Mouse (Mus musculus): ENCODE data around the gene Galnt17. TPM values are rescaled to one million over a fixed set of nuclear protein-coding genes. Genes with fewer than 3 reads are reported as not detected.

Galnt17 gene
- total and polyA plus RNA-seq, 3 experiments = 2.0 to 4.6 (median 3.8) TPM

DNA sequence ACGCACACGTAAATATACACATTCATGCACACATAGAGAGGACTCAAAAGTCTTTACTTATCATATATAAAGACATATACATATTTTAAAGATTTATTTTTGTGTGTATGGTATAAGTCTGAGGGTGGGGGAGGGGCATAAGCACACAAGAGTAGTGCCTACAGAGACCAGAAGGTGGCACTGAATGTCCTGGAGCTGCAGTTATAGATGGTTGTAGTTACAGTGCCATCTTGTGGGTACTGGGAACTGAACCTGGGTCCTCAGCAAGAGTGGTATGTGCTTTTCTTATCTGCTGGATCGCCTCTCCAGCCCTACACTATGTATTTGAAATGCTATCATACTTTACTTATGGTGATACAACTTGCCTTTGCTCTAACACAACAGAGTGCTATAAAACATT lies 68.5 kb downstream of the Galnt17 start:
- intact Hi-C loops (cut with DNase I) = no loop called here
- 89% methylated on average over 3 of the region's 3 CpGs for WGBS
- no peak for DNase-seq

DNA sequence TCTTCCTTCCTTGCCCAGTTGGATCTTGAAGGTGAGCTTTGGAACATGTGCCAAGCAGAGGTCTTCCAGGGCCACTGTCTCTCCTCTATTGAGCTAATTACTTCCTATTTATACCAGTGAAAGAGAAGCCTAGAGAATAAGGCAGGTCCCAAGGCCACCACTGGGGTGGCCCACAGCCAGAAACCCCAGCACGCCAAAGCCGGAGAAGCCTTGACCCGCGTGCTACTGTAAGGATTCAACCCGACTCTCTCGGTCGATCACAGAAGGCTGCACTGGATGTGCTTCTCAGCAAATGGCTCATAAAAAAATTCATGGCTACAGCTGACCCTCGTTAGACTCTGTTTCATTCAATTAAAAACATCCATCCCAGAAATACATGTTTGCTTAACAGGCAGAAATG lies 71.4 kb downstream of the Galnt17 start:
- TF ChIP-seq CTCF (IDR thresholded peaks at IDR 0.05) (no peak), POLR2A (IDR thresholded peaks at IDR 0.05; ENCODE audit: insufficient read depth, low read depth, low read length) (no peak), EP300 (IDR thresholded peaks at IDR 0.05; ENCODE audit: insufficient read depth, low read depth, low read length) (no peak)
- DNase-seq = no peak
- Histone ChIP-seq H3K4me1 (ENCODE audit: control insufficient read depth, insufficient read depth, low read length) (peaks cover 4% of the 10 kb centered on the region), H3K9ac (ENCODE audit: low read depth, low read length) (no peak overlapping the region), H3K27ac (no peak overlapping the region), H3K4me3 (no peak overlapping the region), H3K36me3 (ENCODE audit: control insufficient read depth, insufficient read depth, low read length) (no peaks in the 10 kb centered on the region), H3K79me2 (replicated peaks; ENCODE audit: control insufficient read depth, insufficient read depth, low read length) (no peaks in the 10 kb centered on the region), H3K27me3 (ENCODE audit: control insufficient read depth, insufficient read depth, low read length) (no peaks in the 10 kb centered on the region)
- intact Hi-C loops (cut with DNase I) = no loop called here
- WGBS = 78% methylated on average over 8 of the region's 8 CpGs

More for the DNA sequence above, 68.5 kb downstream of the Galnt17 start:
- no peaks in the 10 kb centered on the region for H3K79me2 ChIP-seq (replicated peaks; ENCODE audit: control insufficient read depth, insufficient read depth, low read length)
- H3K4me3 ChIP-seq = no peak overlapping the region
- H3K27me3 ChIP-seq (ENCODE audit: control insufficient read depth, insufficient read depth, low read length) = no peaks in the 10 kb centered on the region
- no peaks in the 10 kb centered on the region for H3K36me3 ChIP-seq (ENCODE audit: control insufficient read depth, insufficient read depth, low read length)
- no peaks in the 10 kb centered on the region for H3K4me1 ChIP-seq (ENCODE audit: control insufficient read depth, insufficient read depth, low read length)
- no peak overlapping the region for H3K9ac ChIP-seq (ENCODE audit: low read depth, low read length)
- no peak overlapping the region for H3K27ac ChIP-seq
- no peak for TF ChIP-seq POLR2A (IDR thresholded peaks at IDR 0.05; ENCODE audit: insufficient read depth, low read depth, low read length)
- TF ChIP-seq CTCF (IDR thresholded peaks at IDR 0.05) = peak; percentile 25
- TF ChIP-seq EP300 (IDR thresholded peaks at IDR 0.05; ENCODE audit: insufficient read depth, low read depth, low read length) = no peak

DNA sequence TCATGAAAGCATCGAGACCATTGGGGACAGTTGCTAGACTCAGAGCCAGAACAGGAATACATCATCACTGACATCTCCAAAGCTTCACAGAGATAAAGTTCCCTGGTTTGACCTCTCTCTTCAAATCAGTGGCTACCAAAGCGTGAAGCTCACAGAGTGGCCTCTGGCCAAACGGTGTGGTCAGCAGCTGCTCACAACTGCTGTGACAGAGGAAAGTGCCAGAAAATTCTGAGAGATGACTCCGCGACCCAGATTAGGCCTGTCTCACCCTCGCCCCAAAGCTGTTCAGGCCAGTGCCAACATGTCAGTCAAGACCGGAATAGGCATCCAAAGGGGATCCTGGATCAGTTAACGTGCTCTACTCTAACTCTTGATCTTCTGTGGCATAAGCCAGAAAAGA lies 74.5 kb downstream of the Galnt17 start:
- H3K9ac ChIP-seq (ENCODE audit: low read depth, low read length) = no peak overlapping the region
- 52% methylated on average over 8 of the region's 8 CpGs for WGBS
- H3K79me2 ChIP-seq (replicated peaks; ENCODE audit: control insufficient read depth, insufficient read depth, low read length) = no peaks in the 10 kb centered on the region
- TF ChIP-seq CTCF (IDR thresholded peaks at IDR 0.05) = no peak
- no peak for TF ChIP-seq EP300 (IDR thresholded peaks at IDR 0.05; ENCODE audit: insufficient read depth, low read depth, low read length)
- TF ChIP-seq POLR2A (IDR thresholded peaks at IDR 0.05; ENCODE audit: insufficient read depth, low read depth, low read length) = no peak
- intact Hi-C loops (cut with DNase I) = loop anchor here (5.0 kb wide), 1 partner anchor 73 kb away; the partner anchor contains the start of gene Galnt17
- H3K4me1 ChIP-seq (ENCODE audit: control insufficient read depth, insufficient read depth, low read length) = peaks cover 10% of the 10 kb centered on the region
- H3K4me3 ChIP-seq = no peak overlapping the region
- peak overlapping the region; percentile 33 for H3K27ac ChIP-seq
- peak; percentile 53 to 65 for DNase-seq
- no peaks in the 10 kb centered on the region; the same call in 1 of the 2 replicates for H3K36me3 ChIP-seq (ENCODE audit: control insufficient read depth, insufficient read depth, low read length)
- H3K27me3 ChIP-seq (ENCODE audit: control insufficient read depth, insufficient read depth, low read length) = no peaks in the 10 kb centered on the region

DNA sequence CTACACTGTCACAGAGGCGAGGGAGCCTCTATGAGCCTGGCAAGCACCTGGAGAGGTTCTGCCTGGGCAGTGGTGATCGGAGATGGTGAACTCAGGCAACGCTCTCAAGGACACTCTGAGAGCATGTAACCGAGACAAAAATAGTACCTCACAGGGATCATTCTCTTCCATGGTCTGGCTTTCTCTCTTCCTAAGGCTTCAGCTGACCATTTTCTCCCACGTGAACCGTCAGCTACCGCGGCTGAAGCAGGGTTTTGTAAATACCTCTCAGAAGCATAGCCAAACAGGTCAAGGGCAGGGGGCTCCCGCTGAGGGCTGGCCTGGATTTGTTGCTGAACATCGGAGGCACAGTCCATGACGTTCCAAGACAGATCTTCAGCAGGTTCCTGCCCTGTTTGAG lies 77.2 kb downstream of the Galnt17 start:
- TF ChIP-seq POLR2A (IDR thresholded peaks at IDR 0.05; ENCODE audit: insufficient read depth, low read depth, low read length) = peak; percentile 42; the same call in 1 of the 2 replicates
- no peak for TF ChIP-seq CTCF (IDR thresholded peaks at IDR 0.05)
- peak; percentile 84 for TF ChIP-seq EP300 (IDR thresholded peaks at IDR 0.05; ENCODE audit: insufficient read depth, low read depth, low read length)
- 56% methylated on average over 11 of the region's 11 CpGs for WGBS
- peak; percentile 43 to 57 for DNase-seq
- H3K4me1 ChIP-seq (ENCODE audit: control insufficient read depth, insufficient read depth, low read length) = peaks cover 10% of the 10 kb centered on the region
- intact Hi-C loops (cut with DNase I) = loop anchor here (5.0 kb wide), 1 partner anchor 76 kb away; the partner anchor contains the start of gene Galnt17
- H3K9ac ChIP-seq (ENCODE audit: low read depth, low read length) = peak overlapping the region; percentile 22
- no peaks in the 10 kb centered on the region; the same call in 1 of the 2 replicates for H3K36me3 ChIP-seq (ENCODE audit: control insufficient read depth, insufficient read depth, low read length)
- H3K27ac ChIP-seq = peak overlapping the region; percentile 86
- H3K79me2 ChIP-seq (replicated peaks; ENCODE audit: control insufficient read depth, insufficient read depth, low read length) = no peaks in the 10 kb centered on the region
- H3K4me3 ChIP-seq = no peak overlapping the region
- H3K27me3 ChIP-seq (ENCODE audit: control insufficient read depth, insufficient read depth, low read length) = no peaks in the 10 kb centered on the region

DNA sequence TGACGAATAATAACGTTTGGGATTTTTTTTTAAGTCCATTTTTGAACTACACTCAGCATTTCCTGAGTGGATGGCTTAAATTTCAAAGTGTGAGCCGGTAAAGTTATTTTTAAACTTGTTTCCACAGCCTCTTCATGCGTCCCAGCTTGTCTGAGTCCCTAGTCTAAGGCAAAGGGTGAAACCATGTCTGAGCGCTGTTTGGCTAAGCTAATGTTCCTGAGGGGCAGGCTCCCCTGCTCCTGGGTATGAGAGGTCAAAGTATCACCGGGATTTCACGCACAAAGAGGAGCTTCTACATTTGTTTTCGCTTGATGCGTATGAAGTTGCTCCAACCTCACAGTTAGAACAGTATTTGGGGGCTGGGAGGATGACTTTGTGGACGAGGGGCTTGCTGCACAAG lies 78.6 kb downstream of the Galnt17 start:
- Histone ChIP-seq H3K27me3 (ENCODE audit: control insufficient read depth, insufficient read depth, low read length) (no peaks in the 10 kb centered on the region), H3K4me3 (no peak overlapping the region), H3K27ac (peak overlapping the region; percentile 86), H3K9ac (ENCODE audit: low read depth, low read length) (peak overlapping the region; percentile 8; the same call in 1 of the 2 replicates), H3K36me3 (ENCODE audit: control insufficient read depth, insufficient read depth, low read length) (no peaks in the 10 kb centered on the region; the same call in 1 of the 2 replicates), H3K79me2 (replicated peaks; ENCODE audit: control insufficient read depth, insufficient read depth, low read length) (no peaks in the 10 kb centered on the region), H3K4me1 (ENCODE audit: control insufficient read depth, insufficient read depth, low read length) (peaks cover 10% of the 10 kb centered on the region)
- 49% methylated on average over 10 of the region's 10 CpGs for WGBS
- no peak for DNase-seq
- intact Hi-C loops (cut with DNase I) = loop anchor here (5.0 kb wide), 2 partner anchors 42 to 78 kb away; partner anchors contain the start of gene Galnt17
- TF ChIP-seq POLR2A (IDR thresholded peaks at IDR 0.05; ENCODE audit: insufficient read depth, low read depth, low read length) (no peak), CTCF (IDR thresholded peaks at IDR 0.05) (no peak), EP300 (IDR thresholded peaks at IDR 0.05; ENCODE audit: insufficient read depth, low read depth, low read length) (no peak)

DNA sequence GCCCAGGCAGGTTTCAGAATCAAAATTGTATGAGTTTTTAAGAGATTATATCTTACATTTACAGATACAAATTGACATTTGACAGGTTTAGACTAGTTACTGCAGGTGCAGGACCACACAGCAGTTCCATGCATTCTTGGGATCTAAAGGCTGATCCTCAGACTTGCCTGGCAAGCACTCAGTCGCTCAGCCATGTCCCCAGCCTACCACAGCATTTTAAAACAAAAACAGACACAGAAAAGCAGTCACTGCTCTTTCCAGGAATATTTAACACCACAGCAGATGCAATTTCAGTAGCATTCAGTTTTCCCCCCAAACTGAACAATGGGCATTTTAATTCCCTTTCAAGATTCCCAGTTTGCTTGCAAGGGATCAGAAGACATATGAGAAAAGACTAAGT lies 84.9 kb downstream of the Galnt17 start:
- no peaks in the 10 kb centered on the region for H3K79me2 ChIP-seq (replicated peaks; ENCODE audit: control insufficient read depth, insufficient read depth, low read length)
- 74% methylated on average over 1 of the region's 1 CpGs for WGBS
- H3K36me3 ChIP-seq (ENCODE audit: control insufficient read depth, insufficient read depth, low read length) = no peaks in the 10 kb centered on the region
- TF ChIP-seq POLR2A (IDR thresholded peaks at IDR 0.05; ENCODE audit: insufficient read depth, low read depth, low read length) (no peak), CTCF (IDR thresholded peaks at IDR 0.05) (no peak), EP300 (IDR thresholded peaks at IDR 0.05; ENCODE audit: insufficient read depth, low read depth, low read length) (no peak)
- intact Hi-C loops (cut with DNase I) = no loop called here
- no peak for DNase-seq
- no peaks in the 10 kb centered on the region for H3K27me3 ChIP-seq (ENCODE audit: control insufficient read depth, insufficient read depth, low read length)
- H3K4me1 ChIP-seq (ENCODE audit: control insufficient read depth, insufficient read depth, low read length) = no peaks in the 10 kb centered on the region
- H3K27ac ChIP-seq = no peak overlapping the region
- H3K4me3 ChIP-seq = no peak overlapping the region
- H3K9ac ChIP-seq (ENCODE audit: low read depth, low read length) = no peak overlapping the region
